Mouse (Mus musculus): ENCODE data around the gene Ano4.

DNA sequence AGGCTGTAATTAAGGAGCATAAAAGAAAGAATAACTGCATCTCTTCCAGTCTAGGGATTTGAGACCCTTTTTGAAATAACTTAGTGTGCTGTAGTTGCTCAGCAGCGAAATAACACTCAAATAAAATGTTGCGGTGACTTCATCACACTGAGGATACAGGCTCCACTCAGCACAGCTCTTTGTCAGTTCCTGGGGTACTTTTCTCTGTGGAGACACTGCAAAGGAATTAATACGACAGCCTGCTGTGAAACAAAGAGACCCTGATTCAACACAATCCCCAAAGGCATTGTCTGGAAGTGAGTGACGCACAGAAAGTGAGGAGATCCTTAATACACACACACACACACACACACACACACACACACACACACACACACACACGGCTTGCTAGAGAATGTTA lies 89.8 kb downstream of the Ano4 start:
- TF ChIP-seq CTCF (IDR thresholded peaks at IDR 0.05; ENCODE audit: low read depth, low read length) = no peak
- TF ChIP-seq GATA1 (IDR thresholded peaks at IDR 0.05; ENCODE audit: borderline replicate concordance, low read length) = no peak
